Mouse (Mus musculus) left cerebral cortex, adult 9 months (tissue): Measurements from ENCODE around the gene Tmem164.

Experiments used
- DNase-seq, 2 experiments: peaks; one replicate each; pipeline ENCODE4 v3.0.0; 2022; ENCODE audit warnings: low spot score in 2 of 2

Tmem164 gene

GRCm38 (mm10) chrX:142688509-142688908 lies 7.3 kb downstream of the Tmem164 start:
- no peak for DNase-seq

GRCm38 (mm10) chrX:142693256-142693655 lies 12.1 kb downstream of the Tmem164 start:
- no peak for DNase-seq

DNA sequence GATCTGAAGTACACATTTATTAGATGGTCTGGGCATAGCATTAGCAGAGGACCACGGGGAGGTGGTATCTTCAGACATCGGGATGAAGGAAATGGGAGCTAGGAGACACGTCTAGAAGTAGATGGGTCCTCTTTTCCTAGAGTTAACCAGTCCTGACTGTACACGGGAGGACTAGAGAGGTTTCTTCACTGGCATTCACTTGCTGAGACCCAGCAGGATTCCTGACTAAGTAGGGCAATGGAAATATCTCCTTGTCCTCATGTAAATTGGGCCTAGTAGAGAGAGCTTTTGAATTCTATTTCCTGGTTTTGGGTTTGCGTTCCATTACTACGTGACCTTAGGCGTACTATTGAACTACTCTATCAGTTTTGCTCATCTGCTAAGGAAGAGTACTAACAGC lies 13.1 kb downstream of the Tmem164 start:
- DNase-seq: no peak

DNA sequence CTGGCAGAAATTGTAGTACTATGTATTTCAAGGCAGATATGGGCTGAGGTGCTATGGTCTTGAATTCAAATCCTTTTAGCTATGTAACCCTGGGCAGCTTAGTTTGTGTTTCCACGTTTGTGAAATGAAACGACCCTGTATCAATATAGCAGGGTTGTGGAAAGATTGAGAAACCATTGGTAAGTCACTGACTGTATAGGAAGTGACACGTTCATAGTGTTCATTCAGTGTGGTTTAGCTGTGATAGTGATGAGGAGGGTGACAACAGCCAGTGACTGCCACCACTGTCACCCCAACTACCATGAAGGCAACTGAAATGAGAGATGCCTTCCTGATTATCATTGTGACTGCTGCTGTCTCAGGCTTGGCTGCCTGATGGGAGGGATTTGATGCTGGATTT lies 13.7 kb downstream of the Tmem164 start:
- no peak for DNase-seq

GRCm38 (mm10) chrX:142696789-142697188 lies 15.6 kb downstream of the Tmem164 start:
- DNase-seq: no peak

DNA sequence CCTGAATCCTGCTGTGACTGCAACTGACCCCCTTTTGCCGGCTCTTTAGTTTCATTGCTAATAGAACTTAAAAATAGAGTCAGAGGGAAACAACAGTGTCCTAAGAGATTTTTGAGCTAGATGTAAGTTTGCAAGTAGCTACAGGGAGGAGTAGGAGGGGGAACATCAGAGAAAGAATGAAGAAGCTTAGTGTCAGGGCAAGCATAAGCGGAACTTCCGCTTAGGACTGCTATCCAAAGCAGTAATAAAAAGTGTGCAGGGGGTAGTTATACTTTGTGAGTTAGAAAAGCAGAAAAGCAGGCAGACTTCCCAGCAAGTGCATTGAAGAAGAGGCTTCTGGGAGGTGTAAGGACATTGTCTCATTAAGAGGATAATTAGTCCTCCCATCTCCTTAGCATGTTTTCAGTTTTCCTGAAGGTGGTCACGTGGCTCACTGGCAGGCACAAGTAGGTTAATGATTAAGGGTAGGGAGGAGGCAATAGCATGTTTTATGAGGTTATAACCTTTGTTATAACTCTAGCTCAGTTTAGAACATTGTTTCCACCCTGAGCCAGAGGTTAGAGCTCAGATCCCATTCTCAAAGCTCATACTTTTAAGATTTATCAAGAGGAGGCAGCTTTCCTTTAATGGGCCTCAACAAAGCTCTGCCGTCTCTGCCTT lies 16.5 kb downstream of the Tmem164 start:
- no peak for DNase-seq

DNA sequence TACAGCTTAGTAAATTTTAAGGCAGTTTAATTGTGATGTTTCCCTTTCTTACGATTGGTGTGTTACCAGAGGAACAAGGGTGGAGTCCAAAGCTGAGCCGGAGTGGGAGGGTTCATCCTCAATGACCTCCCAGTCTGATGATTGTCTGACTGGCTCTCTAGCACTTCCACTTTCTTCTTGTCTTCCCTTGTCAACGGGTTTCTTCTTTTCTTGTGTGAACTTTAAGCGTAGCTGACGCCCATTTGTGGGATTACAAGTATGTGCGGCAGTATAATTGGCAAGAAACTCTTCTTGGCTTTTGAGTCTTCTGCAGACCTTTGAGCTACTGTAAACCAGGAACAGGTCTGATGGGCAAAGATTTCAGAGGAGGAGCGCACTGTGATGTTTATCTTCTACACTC lies 17.0 kb downstream of the Tmem164 start:
- no peak for DNase-seq

DNA sequence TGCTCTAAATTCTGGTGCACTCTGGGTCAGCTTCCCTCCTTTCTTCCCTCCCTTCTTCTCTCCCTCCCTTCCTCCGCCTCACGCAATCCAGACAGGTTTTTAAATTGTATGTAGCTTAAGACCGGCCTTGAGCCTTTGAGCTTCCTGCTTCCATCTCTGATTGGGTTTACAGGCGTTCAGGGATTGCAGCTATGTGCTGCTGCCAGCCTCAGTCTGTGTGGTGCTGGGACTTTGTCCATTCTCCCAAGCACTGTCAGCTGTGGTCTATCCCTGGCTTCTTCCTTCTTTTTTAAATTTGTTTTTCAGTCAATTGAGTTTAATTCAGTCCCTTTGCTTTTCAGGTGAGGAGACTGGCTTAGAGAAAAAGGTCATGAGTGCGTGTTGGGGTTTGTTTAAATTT lies 20.9 kb downstream of the Tmem164 start:
- DNase-seq: no peak

- DNase-seq: no peak
These were observed 21.4 kb downstream of the Tmem164 start for GRCm38 (mm10) chrX:142702566-142702965.

DNA sequence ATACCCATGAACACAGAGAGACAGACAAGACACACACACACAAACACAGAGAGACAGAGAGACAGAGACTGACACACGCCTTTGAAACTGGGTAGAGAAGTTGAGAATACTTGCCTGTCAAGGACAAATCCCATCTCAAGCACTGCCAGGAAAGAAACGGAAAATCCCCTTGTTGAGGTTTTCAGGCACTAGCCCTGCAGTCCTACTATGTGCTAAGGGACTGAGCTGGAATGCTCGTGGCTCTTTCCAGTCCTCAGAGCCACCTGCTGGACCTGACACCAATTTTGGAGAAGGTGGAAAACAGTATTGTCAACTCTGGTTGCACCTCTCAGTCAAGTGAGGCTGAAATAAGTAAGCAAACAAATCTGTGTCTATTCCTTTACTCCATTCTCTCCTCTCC lies 22.7 kb downstream of the Tmem164 start:
- DNase-seq: no peak

- DNase-seq: no peak
These were observed 27.1 kb downstream of the Tmem164 start for GRCm38 (mm10) chrX:142708257-142708656.

DNA sequence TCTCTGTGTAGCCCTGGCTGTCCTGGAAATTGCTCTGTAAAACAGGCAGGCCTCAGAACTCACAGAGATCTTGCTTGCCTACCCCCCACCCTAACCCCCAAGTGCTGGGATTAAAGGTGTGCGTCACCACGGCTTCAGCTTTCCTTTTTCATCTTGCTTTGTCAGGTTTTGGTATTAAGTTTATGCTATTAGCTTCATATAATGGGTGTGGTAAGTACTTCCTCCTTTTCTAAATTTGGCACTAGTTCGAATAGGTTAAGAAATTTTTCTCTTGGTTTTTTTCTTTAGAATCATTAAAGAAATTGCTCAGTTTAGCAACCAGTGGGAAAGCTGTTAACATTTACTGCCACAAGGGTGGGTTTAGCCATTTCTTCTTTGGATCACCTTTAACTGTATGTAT lies 34.8 kb downstream of the Tmem164 start:
- DNase-seq: no peak

DNA sequence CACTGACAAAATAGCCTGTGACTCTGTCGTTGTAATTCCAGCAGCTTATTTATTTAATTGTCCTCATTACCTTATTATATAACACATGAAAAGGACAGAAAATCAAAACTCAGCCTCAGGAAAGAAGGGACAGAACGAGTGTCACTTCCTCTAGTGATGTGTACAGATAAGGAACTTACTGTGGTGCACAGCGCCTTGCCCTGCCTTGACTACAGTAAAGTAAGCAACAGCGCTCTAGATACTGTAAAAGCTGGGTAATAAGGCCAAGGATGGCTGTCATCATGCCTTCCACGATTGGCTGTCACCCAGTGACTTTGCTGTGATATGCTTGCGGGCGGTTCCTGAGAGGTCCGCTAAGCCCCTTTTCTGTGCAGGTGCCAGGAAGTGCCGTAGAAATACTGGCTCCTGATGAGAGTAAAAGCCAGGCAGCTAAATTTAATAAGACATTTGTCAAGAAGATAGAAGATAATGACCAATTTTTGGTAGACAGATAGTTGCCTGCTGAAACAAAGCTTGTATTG lies 36.8 kb downstream of the Tmem164 start:
- no peak for DNase-seq

DNA sequence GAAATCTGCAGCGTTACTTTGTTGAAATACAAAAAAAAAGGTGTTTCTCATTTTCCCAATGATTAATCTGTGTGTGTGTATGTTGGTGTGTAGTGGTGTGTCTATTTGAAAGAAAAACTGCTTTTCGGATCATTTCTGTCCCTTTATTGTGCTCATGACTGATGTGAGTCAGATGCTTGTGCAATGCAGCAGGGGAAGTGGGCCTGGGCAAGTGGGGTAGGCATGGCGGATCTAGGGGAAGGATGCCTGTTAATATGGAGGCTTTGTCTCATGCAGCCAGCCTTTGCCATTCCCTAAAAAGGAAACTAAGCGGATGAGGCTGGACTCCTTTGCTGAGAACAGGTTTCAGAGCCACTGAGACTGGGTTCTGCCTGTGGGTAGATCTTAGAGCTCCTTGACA lies 37.6 kb downstream of the Tmem164 start:
- no peak for DNase-seq

DNA sequence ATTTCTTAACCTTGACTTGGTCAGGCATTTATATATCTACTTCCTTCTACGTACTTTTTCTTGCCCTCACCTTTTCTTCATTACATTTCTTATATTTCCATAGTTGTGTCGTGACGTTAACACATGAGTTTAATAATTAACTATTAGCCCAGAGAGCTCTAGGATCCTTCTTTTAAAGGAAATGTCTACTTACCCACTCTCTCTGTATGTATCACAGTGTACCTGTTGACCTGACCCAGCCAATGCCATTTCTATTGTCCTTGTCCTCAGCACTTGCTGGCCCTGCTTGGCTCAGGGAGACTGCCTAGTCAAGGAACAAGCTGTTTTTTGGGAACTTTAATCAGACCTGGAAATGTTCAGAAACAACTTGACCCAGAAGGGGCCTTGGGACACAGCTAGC lies 40.7 kb downstream of the Tmem164 start:
- no peak for DNase-seq

- no peak for DNase-seq
These were observed 43.0 kb downstream of the Tmem164 start for GRCm38 (mm10) chrX:142724203-142724602.

DNA sequence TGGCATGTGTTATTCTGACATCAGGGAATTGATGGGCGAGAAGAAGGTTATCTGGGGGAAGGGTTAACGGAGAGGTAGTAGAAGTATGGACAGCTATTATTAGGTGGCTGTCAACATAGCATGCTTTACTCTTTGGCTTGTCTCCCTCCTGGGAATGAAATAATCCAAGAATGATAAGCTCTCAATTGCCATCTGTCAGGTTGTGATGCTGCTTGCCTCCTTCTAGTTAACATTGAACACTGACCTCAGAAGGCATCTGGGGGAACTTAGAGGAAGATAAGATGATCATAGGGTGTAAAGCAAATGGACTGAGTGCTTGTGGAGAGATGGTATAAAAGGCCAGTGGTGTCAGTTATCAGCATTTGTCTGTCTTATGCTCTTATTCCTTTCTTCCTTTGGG lies 44.4 kb downstream of the Tmem164 start:
- DNase-seq: no peak

DNA sequence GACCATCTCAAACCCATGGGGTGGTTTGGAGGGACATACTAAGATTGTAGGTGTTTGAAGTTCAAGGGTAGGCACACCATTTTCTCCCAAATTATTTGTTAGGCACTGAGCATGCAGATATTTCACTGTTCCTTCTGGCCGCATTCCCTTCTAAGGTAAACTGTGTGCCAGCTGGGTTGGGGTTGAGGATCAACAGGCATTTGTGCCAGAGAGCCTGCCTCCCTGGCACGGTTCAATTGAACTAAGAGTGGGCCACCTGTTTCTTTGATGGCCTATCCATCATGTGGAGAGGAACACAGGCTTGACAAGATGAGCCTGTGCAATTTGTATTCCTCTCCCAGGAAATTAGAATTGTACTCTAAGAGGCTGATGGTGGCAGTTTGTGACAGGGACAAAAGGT lies 45.1 kb downstream of the Tmem164 start:
- no peak for DNase-seq

DNA sequence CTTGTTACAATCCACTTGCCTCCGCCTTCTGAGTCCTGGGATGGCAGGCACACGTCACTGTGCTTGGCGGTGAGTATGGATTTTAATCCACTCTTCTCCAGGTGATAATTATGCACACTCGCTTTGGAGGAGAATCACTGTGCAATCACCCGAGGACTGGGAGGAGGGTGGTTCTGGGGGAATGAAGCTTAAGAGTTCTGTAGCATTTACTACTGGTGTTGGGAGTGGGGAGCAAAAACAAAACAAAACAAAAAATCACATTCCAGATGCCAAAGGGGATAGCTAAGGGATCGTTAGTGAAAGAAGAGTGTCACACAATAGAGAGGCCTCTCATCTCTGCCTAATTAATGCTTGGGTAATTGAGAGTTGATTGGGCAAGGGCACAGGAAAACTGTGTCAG lies 46.6 kb downstream of the Tmem164 start:
- DNase-seq: no peak

DNA sequence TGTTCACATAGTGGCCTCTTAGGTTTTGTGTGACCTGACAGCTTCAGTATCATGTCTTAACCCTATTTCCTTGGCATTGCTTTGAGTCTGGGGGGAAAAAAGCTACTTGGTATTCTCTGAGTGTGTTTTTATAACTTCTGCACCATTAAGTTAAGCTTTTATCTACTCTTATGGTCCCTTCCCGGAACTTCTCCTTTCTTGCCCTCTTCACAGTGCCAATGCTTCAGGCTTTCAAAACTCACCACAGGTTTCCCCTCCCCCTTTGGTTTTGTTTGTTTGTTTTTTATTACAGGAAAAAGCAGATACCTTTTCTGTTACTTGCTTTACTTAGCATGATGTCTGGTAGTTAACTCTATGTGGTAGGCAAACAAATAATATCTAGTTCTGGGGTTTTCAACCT lies 47.8 kb downstream of the Tmem164 start:
- no peak for DNase-seq

GRCm38 (mm10) chrX:142729482-142729881 lies 48.3 kb downstream of the Tmem164 start:
- DNase-seq: no peak

DNA sequence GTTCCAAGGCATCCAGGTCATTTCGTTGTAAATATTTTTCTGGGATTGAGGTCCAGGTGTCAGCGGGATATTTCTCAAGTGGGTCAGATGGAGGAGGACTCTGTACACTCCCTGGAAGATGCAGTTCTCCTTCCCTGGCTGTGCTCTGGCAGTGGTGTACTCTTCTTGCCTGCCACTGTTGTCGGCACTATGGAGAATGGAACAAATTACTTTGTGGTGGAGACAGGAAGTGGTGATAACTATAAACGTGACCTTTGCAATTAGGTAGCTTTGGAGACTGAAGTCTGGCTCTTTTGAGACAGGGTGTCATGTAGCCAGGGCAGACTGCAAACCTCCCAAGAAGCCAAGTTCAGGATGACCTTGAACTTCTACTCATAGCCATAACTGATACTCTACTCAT lies 55.9 kb downstream of the Tmem164 start:
- DNase-seq: no peak

- DNase-seq: no peak
These were observed 56.5 kb downstream of the Tmem164 start for GRCm38 (mm10) chrX:142737719-142738118.

DNA sequence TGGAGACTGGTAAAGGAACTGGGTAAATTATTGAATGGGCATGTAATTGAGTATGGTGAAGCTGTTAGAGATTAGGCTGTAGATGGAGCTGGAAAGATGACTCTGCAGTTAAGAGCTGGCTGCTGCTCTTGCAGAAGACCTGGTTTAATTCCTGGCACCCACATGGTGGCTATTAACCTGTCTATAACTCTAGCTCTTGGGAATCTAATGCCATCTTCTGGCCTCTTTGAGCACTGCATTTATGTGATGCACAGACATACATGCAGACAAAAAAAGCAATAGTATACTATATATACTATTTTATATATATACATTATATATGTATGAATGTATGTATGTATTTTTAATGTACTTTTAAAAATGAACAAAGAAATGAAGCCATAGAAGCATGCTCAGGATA lies 66.2 kb downstream of the Tmem164 start:
- no peak for DNase-seq
